Mouse (Mus musculus) thymus, adult 2 months (tissue): Measurements from ENCODE around the gene Ranbp10.

Source experiments
- CTCF ChIP-seq: fragments of 200-500 bp; IDR thresholded peaks from 2 replicates; pipeline ENCODE4 v1.5.1; 2012; ENCODE audit warnings: mild to moderate bottlenecking, control low read depth, low read length, moderate library complexity, borderline replicate concordance; ENCODE audit not compliant: control insufficient read depth, poor library complexity, insufficient read depth; ENCODE audit errors: extremely low read depth
- POLR2A ChIP-seq: fragments of 200-500 bp; IDR thresholded peaks from 2 replicates; pipeline ENCODE4 v1.6.1; 2012; ENCODE audit warnings: mild to moderate bottlenecking, low read length, control low read depth, moderate library complexity; ENCODE audit not compliant: control insufficient read depth, poor library complexity, insufficient read depth; ENCODE audit errors: extremely low read depth

GRCm38 (mm10) chr8:105774498-105774897, 52.7 kb downstream of the Ranbp10 start:
- no peak for TF ChIP-seq POLR2A
- TF ChIP-seq CTCF, result no peak
